ENCODE assay signal across 8 mouse cellular contexts in genomic region chr9:116174481-116175461, GRCm38 (mm10). TPM values are rescaled to one million over a fixed set of nuclear protein-coding genes. Genes with fewer than 3 reads are reported as not detected.
A peak's percentile ranks its signal among the peaks of the same experiment; 100 is the strongest.
DNase-seq lines count a peak whose midpoint lies in the region; ATAC-seq lines count a peak whose summit lies in the region.

Gene Tgfbr2, minus strand, starts transcription at chr9:116175360.

- H3K4me1 ChIP-seq in hindbrain, embryonic 12.5 days = peaks cover 3% of the 10 kb centered on the region

- H3K36me3 ChIP-seq in hindbrain, embryonic 12.5 days = no peaks in the 10 kb centered on the region

- peak within 1 kb of the TSS; percentile 53 for H3K4me3 ChIP-seq in hindbrain, embryonic 12.5 days

- WGBS in hindbrain, embryonic 12.5 days = under 1% methylated on average over 87 of the region's 90 CpGs

- peak within 1 kb of the TSS; percentile 71 for H3K27ac ChIP-seq in hindbrain, embryonic 12.5 days

- peak within 1 kb of the TSS; percentile 70 for H3K9ac ChIP-seq in hindbrain, embryonic 12.5 days

- ATAC-seq in hindbrain, embryonic 12.5 days (ENCODE audit: low FRiP score) = peak; percentile 60; the same call in 1 of the 2 replicates

- peak; percentile 18 for DNase-seq in ES-CJ7 (ENCODE audit: low read depth, low spot score)
- peak; percentile 38 for DNase-seq in c-Kit-positive CD71-positive TER-119-positive erythroid progenitor cells, embryonic 14.5 days (ENCODE audit: low spot score)
- peak; percentile 21 to 37 for DNase-seq in frontal cortex, postnatal 14 days (ENCODE audit: low spot score in 2 of 2)
- DNase-seq in layer of hippocampus, postnatal 25 days (ENCODE audit: extremely low spot score in 1 of 2, low spot score in 1 of 2) = peak in 1 of 2 experiments; percentile 38
- peak; percentile 94 for DNase-seq in lung, postnatal 36 days
- peak; percentile 69 for DNase-seq in retina, embryonic 14.5 days (ENCODE audit: low spot score)
- DNase-seq in thymus, postnatal 4 days = peak; percentile 90

- peaks cover 30% of the 10 kb centered on the region for H3K27me3 ChIP-seq in hindbrain, embryonic 12.5 days

- no peaks in the 10 kb centered on the region for H3K9me3 ChIP-seq in hindbrain, embryonic 12.5 days (replicated peaks)

- peak within 1 kb of the TSS; percentile 81 for H3K4me2 ChIP-seq in hindbrain, embryonic 12.5 days (replicated peaks)

RNA-seq across cellular contexts. Expression of gene Tgfbr2, which starts in this region (rescaled TPM):
- 18.9 and 19.3 TPM in 2 replicates for polyA plus RNA-seq in hindbrain, embryonic 12.5 days (2016; fragmentation: Nextera tagmentation; extraction: Ambion mirVana)
- 10 to 100 TPM; 10.4 to 12.2 TPM for total RNA-seq in layer of hippocampus, postnatal 25 days (2021)
